Mouse (Mus musculus) liver, postnatal 0 days (tissue): ENCODE measurements around the gene Mad1l1.

ENCODE experiments used
- CTCF ChIP-seq: sonication (generic); IDR thresholded peaks from 2 replicates; pipeline ENCODE4 v1.5.1; 2016; ENCODE audit warnings: antibody characterized with exemption, low read depth
- EP300 ChIP-seq: IDR thresholded peaks from 2 replicates; pipeline ENCODE4 v1.6.1; 2016; ENCODE audit warnings: antibody characterized with exemption, low read depth, mild to moderate bottlenecking

- TF ChIP-seq CTCF (no peak), EP300 (no peak)
These were observed 343.9 kb downstream of the Mad1l1 start for GRCm38 (mm10) chr5:139977476-139977875.
